In the genomic region with DNA sequence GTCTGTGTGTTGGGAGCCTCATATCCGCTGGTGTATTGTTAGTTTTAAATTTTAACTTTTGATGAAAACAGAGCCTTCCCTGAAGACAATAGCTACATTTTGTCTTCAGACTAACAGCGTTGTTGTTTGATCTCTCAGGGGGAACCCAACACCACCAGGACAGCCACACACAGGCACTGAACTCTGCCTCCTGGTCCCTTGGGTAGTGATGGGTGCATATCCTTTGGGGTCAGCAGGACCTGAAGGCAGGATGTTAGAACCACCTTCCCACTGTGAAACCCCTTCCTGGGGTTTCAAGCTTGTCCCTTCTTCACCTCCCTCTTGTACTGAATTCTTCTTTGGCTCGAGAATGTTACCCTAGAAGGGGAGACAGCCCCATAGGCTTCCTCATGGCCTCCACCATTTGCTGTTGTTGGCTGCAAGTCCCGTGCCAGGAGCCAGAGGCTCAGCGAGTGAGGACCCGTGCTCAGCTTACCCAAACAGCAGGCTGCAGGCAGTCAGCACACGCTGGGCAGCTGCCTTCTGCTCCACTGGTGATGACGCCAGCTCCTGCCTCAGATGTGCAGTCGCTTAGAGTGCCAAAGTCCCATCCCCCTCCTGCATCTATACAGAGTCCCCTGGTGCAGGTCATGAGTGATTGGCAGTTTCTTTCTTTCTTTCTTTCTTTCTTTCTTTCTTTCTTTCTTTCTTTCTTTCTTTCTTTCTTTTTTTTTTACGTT, we compare ENCODE assay signal across 8 mouse cellular contexts.
DNase-seq lines count a peak whose midpoint lies in the region; ATAC-seq and TF ChIP-seq lines count a peak whose summit lies in the region.
"Had no signal": no experiment of that assay in that cellular context is flagged by ENCODE, and none has a peak within 500 bp of the region (broad histone marks: within the 10 kb centered on the region; RNA-seq: fewer than 3 reads in every experiment).

No protein-coding gene starts in this region.

- H3K4me2 ChIP-seq in lung, embryonic 14.5 days, result no peak overlapping the region
- no peak overlapping the region for H3K4me2 ChIP-seq in lung, postnatal 0 days (replicated peaks; ENCODE audit: low read depth, low read length)
- no peak overlapping the region for H3K4me2 ChIP-seq in neural tube, embryonic 14.5 days (ENCODE audit: low read depth, low read length)
- no peak overlapping the region for H3K4me2 ChIP-seq in liver, embryonic 12.5 days

- H3K27me3 ChIP-seq in lung, embryonic 14.5 days (ENCODE audit: insufficient read depth, low read length), result no peaks in the 10 kb centered on the region
- no peaks in the 10 kb centered on the region for H3K27me3 ChIP-seq in lung, postnatal 0 days (replicated peaks; ENCODE audit: insufficient read depth, low read length)
- H3K27me3 ChIP-seq in forebrain, embryonic 10.5 days (ENCODE audit: poor library complexity, severe bottlenecking), result no peaks in the 10 kb centered on the region
- no peaks in the 10 kb centered on the region for H3K27me3 ChIP-seq in neural tube, embryonic 14.5 days (ENCODE audit: control insufficient read depth, insufficient read depth, low read length)
- no peaks in the 10 kb centered on the region for H3K27me3 ChIP-seq in liver, embryonic 12.5 days (replicated peaks)

- no peak overlapping the region for H3K4me3 ChIP-seq in lung, embryonic 14.5 days (ENCODE audit: low read depth, low read length)
- no peak overlapping the region for H3K4me3 ChIP-seq in lung, postnatal 0 days (ENCODE audit: low read depth, low read length)
- H3K4me3 ChIP-seq in forebrain, embryonic 10.5 days, result no peak overlapping the region
- no peak overlapping the region for H3K4me3 ChIP-seq in neural tube, embryonic 14.5 days (ENCODE audit: low read depth, low read length)
- H3K4me3 ChIP-seq in liver, embryonic 12.5 days, result no peak overlapping the region

- DNase-seq in lung, embryonic 14.5 days, result peak; percentile 34
- no peak for DNase-seq in lung, postnatal 0 days (ENCODE audit: low spot score)
- peak; percentile 19 for DNase-seq in forebrain, embryonic 10.5 days (ENCODE audit: extremely low spot score, low spot score)
- peak; percentile 9 to 33 for DNase-seq in layer of hippocampus, postnatal 14 days (ENCODE audit: low spot score in 2 of 2)
- DNase-seq in testis, postnatal 14 days (ENCODE audit: low spot score), result no peak
- DNase-seq: cerebellum, adult 11 months had no signal

- H3K4me1 ChIP-seq in lung, embryonic 14.5 days (ENCODE audit: insufficient read depth), result no peaks in the 10 kb centered on the region
- no peaks in the 10 kb centered on the region for H3K4me1 ChIP-seq in lung, postnatal 0 days (ENCODE audit: insufficient read depth, low read depth, low read length)
- H3K4me1 ChIP-seq in forebrain, embryonic 10.5 days, result peaks cover 18% of the 10 kb centered on the region
- H3K4me1 ChIP-seq in neural tube, embryonic 14.5 days (ENCODE audit: control insufficient read depth, insufficient read depth, low read length), result no peaks in the 10 kb centered on the region
- H3K4me1 ChIP-seq in liver, embryonic 12.5 days, result no peaks in the 10 kb centered on the region

- WGBS in lung, embryonic 14.5 days, result 60% methylated on average over 10 of the region's 10 CpGs
- WGBS in lung, postnatal 0 days, result 66% methylated on average over 10 of the region's 10 CpGs
- 50% methylated on average over 10 of the region's 10 CpGs for WGBS in forebrain, embryonic 10.5 days
- WGBS in neural tube, embryonic 14.5 days, result 28% methylated on average over 10 of the region's 10 CpGs
- WGBS in liver, embryonic 12.5 days (ENCODE audit: insufficient replicate concordance), result 66% methylated on average over 10 of the region's 10 CpGs

- no peaks in the 10 kb centered on the region for H3K36me3 ChIP-seq in lung, embryonic 14.5 days (ENCODE audit: insufficient read depth)
- no peaks in the 10 kb centered on the region for H3K36me3 ChIP-seq in lung, postnatal 0 days (ENCODE audit: insufficient read depth, low read length)
- no peaks in the 10 kb centered on the region for H3K36me3 ChIP-seq in forebrain, embryonic 10.5 days (replicated peaks)
- H3K36me3 ChIP-seq in neural tube, embryonic 14.5 days (ENCODE audit: control insufficient read depth, insufficient read depth, low read length), result no peaks in the 10 kb centered on the region
- H3K36me3 ChIP-seq in liver, embryonic 12.5 days, result no peaks in the 10 kb centered on the region

- ATAC-seq in lung, embryonic 14.5 days (ENCODE audit: insufficient read depth), result 0 out of 2 replicates have a peak, but pooled peaks have one; percentile 35
- no peak for ATAC-seq in lung, postnatal 0 days
- ATAC-seq in neural tube, embryonic 14.5 days (ENCODE audit: low read depth), result peak; percentile 91
- ATAC-seq in liver, embryonic 12.5 days, result no peak

- no peaks in the 10 kb centered on the region for H3K9me3 ChIP-seq in lung, embryonic 14.5 days (ENCODE audit: low read depth, low read length)
- no peaks in the 10 kb centered on the region for H3K9me3 ChIP-seq in lung, postnatal 0 days (ENCODE audit: low read length)
- H3K9me3 ChIP-seq in forebrain, embryonic 10.5 days, result no peaks in the 10 kb centered on the region
- no peaks in the 10 kb centered on the region for H3K9me3 ChIP-seq in neural tube, embryonic 14.5 days (ENCODE audit: control insufficient read depth, low read length)
- no peaks in the 10 kb centered on the region for H3K9me3 ChIP-seq in liver, embryonic 12.5 days (replicated peaks)

- TF ChIP-seq CTCF in lung, embryonic 14.5 days (IDR thresholded peaks at IDR 0.05; ENCODE audit: low read depth), result no peak
- no peak for TF ChIP-seq CTCF in lung, postnatal 0 days (IDR thresholded peaks at IDR 0.05)

- no peak overlapping the region for H3K9ac ChIP-seq in lung, embryonic 14.5 days
- no peak overlapping the region for H3K9ac ChIP-seq in lung, postnatal 0 days (replicated peaks; ENCODE audit: low read depth)
- H3K9ac ChIP-seq in neural tube, embryonic 14.5 days (replicated peaks; ENCODE audit: low read depth, low read length), result no peak overlapping the region
- H3K9ac ChIP-seq in liver, embryonic 12.5 days, result no peak overlapping the region

- no peak overlapping the region for H3K27ac ChIP-seq in lung, embryonic 14.5 days (ENCODE audit: low read depth)
- no peak overlapping the region for H3K27ac ChIP-seq in lung, postnatal 0 days (ENCODE audit: low read length)
- H3K27ac ChIP-seq in forebrain, embryonic 10.5 days, result peak overlapping the region; percentile 74
- no peak overlapping the region for H3K27ac ChIP-seq in neural tube, embryonic 14.5 days (ENCODE audit: low read depth, low read length)
- H3K27ac ChIP-seq in liver, embryonic 12.5 days, result no peak overlapping the region

- TF ChIP-seq EP300 in lung, postnatal 0 days (IDR thresholded peaks at IDR 0.05), result no peak

Comparison
In these comparisons a context has a peak if more than half of its experiments do, and no peak if none do; other contexts are left out.
1. ATAC-seq: peak in lung, embryonic 14.5 days (single experiment) and neural tube, embryonic 14.5 days (single experiment); none in lung, postnatal 0 days (single experiment) and liver, embryonic 12.5 days (single experiment).
2. DNase-seq: peak in lung, embryonic 14.5 days (single experiment), forebrain, embryonic 10.5 days (single experiment) and layer of hippocampus, postnatal 14 days (2 of 2); none in lung, postnatal 0 days (single experiment) and testis, postnatal 14 days (single experiment).